10 mouse cellular contexts compared by ENCODE assay signal in genomic region chr7:4972321-4973047, GRCm38 (mm10). TPM values are rescaled to one million over a fixed set of nuclear protein-coding genes. Genes with fewer than 3 reads are reported as not detected.
DNase-seq lines count a peak whose midpoint lies in the region; ATAC-seq and TF ChIP-seq lines count a peak whose summit lies in the region.
"Had no signal": no experiment of that assay in that cellular context is flagged by ENCODE, and none has a peak within 500 bp of the region (broad histone marks: within the 10 kb centered on the region; RNA-seq: fewer than 3 reads in every experiment).

No protein-coding gene starts in this region.

- WGBS in heart, embryonic 15.5 days: 39% methylated on average over 18 of the region's 18 CpGs
- WGBS in stomach, postnatal 0 days: 63% methylated on average over 18 of the region's 18 CpGs

- peak; percentile 33 for DNase-seq in ovary, postnatal 36 days (ENCODE audit: low spot score)
- DNase-seq in ovary, postnatal 14 days (ENCODE audit: low spot score): no peak
- peak; percentile 32 for DNase-seq in stomach, postnatal 0 days (ENCODE audit: low spot score)
- DNase-seq in layer of hippocampus, postnatal 14 days (ENCODE audit: low spot score in 2 of 2): no peak
- DNase-seq in cerebellum, postnatal 4 days (ENCODE audit: low spot score in 2 of 2): no peak
- no peak for DNase-seq in cerebellum, adult 8-10 months

- peak overlapping the region; percentile 32 for H3K27ac ChIP-seq in brown adipose tissue, adult 24 weeks (replicated peaks; ENCODE audit: low read depth, low read length)
- peak overlapping the region; percentile 59 for H3K27ac ChIP-seq in heart, embryonic 15.5 days
- H3K27ac ChIP-seq in stomach, postnatal 0 days (replicated peaks): no peak overlapping the region
- H3K27ac ChIP-seq: midbrain, embryonic 12.5 days had no signal

- H3K4me1 ChIP-seq in brown adipose tissue, adult 24 weeks (ENCODE audit: control insufficient read depth, insufficient read depth, insufficient read length, low read length): peaks cover 2% of the 10 kb centered on the region; the same call in 1 of the 2 replicates
- H3K4me1 ChIP-seq in heart, embryonic 15.5 days (replicated peaks): peaks cover 14% of the 10 kb centered on the region
- no peaks in the 10 kb centered on the region for H3K4me1 ChIP-seq in stomach, postnatal 0 days (replicated peaks; ENCODE audit: control insufficient read depth, insufficient read depth)

- H3K36me3 ChIP-seq in heart, embryonic 15.5 days: no peaks in the 10 kb centered on the region
- no peaks in the 10 kb centered on the region for H3K36me3 ChIP-seq in stomach, postnatal 0 days (ENCODE audit: control insufficient read depth, insufficient read depth, low read length)
- H3K36me3 ChIP-seq: midbrain, embryonic 12.5 days had no signal

- peak; percentile 70 for ATAC-seq in heart, embryonic 15.5 days (replicated peaks; ENCODE audit: insufficient number of reproducible peaks, insufficient read depth, low FRiP score, low read depth)
- peak; percentile 65; the same call in 1 of the 2 replicates for ATAC-seq in stomach, postnatal 0 days (ENCODE audit: low FRiP score, low TSS enrichment)

- no peak overlapping the region for H3K4me3 ChIP-seq in brown adipose tissue, adult 24 weeks (ENCODE audit: insufficient read depth, low read depth, low read length)
- H3K4me3 ChIP-seq in heart, embryonic 15.5 days: no peak overlapping the region
- no peak overlapping the region for H3K4me3 ChIP-seq in stomach, postnatal 0 days (ENCODE audit: low read depth, low read length)
- H3K4me3 ChIP-seq: midbrain, embryonic 12.5 days had no signal

- no peak overlapping the region for H3K4me2 ChIP-seq in heart, embryonic 15.5 days
- no peak overlapping the region for H3K4me2 ChIP-seq in stomach, postnatal 0 days (replicated peaks; ENCODE audit: low read depth)
- H3K4me2 ChIP-seq: midbrain, embryonic 12.5 days had no signal

- TF ChIP-seq EP300 in stomach, postnatal 0 days (optimal IDR thresholded peaks at IDR 0.05): no peak

- H3K9me3 ChIP-seq in heart, embryonic 15.5 days (replicated peaks): no peaks in the 10 kb centered on the region
- H3K9me3 ChIP-seq in stomach, postnatal 0 days (ENCODE audit: control insufficient read depth, low read length): no peaks in the 10 kb centered on the region
- H3K9me3 ChIP-seq: midbrain, embryonic 12.5 days had no signal

- peaks cover 4% of the 10 kb centered on the region; the same call in 1 of the 2 replicates for H3K27me3 ChIP-seq in heart, embryonic 15.5 days
- no peaks in the 10 kb centered on the region for H3K27me3 ChIP-seq in stomach, postnatal 0 days (ENCODE audit: control insufficient read depth, insufficient read depth, low read length)

- H3K9ac ChIP-seq in heart, embryonic 15.5 days: no peak overlapping the region
- H3K9ac ChIP-seq in stomach, postnatal 0 days (ENCODE audit: low read length): no peak overlapping the region
- H3K9ac ChIP-seq: midbrain, embryonic 12.5 days had no signal

- no peak for TF ChIP-seq CTCF in stomach, postnatal 0 days (IDR thresholded peaks at IDR 0.05; ENCODE audit: low read depth)

RNA-seq across cellular contexts. Expression of gene Sbk3, which starts 1.5 kb away (rescaled TPM):
- polyA plus RNA-seq in brown adipose tissue, adult 24 weeks (2012; ENCODE audit: insufficient read depth, insufficient read length, missing spikeins): 0.75 TPM in 1 of 2 replicates, not detected in the other
- polyA plus RNA-seq in heart, embryonic 15.5 days (2015; fragmentation: Nextera tagmentation; extraction: Ambion mirVana): 0.33 and 0.55 TPM in 2 replicates
- 0.04 TPM in 1 of 2 replicates, not detected in the other for polyA plus RNA-seq in stomach, postnatal 0 days (2015; fragmentation: Nextera tagmentation; extraction: Ambion mirVana)
- under 1 TPM; 0.44 to 0.67 TPM for total RNA-seq in layer of hippocampus, postnatal 14 days (2021)
- polyA plus RNA-seq: large intestine, adult 2 months; midbrain, embryonic 12.5 days had no signal

RNA-seq across cellular contexts. Expression of gene Sbk2, which starts 8.3 kb away (rescaled TPM):
- 5.4 and 8.1 TPM in 2 replicates for polyA plus RNA-seq in brown adipose tissue, adult 24 weeks (2012; ENCODE audit: insufficient read depth, insufficient read length, missing spikeins)
- polyA plus RNA-seq in heart, embryonic 15.5 days (2015; fragmentation: Nextera tagmentation; extraction: Ambion mirVana): 4.8 and 5.3 TPM in 2 replicates
- polyA plus RNA-seq in stomach, postnatal 0 days (2015; fragmentation: Nextera tagmentation; extraction: Ambion mirVana): 0.15 TPM in 1 of 2 replicates, not detected in the other
- total RNA-seq in layer of hippocampus, postnatal 14 days (2021): not detected

RNA-seq across cellular contexts. Expression of gene Zfp579, which starts 23.5 kb away (rescaled TPM):
- 5.3 and 6.3 TPM in 2 replicates for polyA plus RNA-seq in brown adipose tissue, adult 24 weeks (2012; ENCODE audit: insufficient read depth, insufficient read length, missing spikeins)
- polyA plus RNA-seq in heart, embryonic 15.5 days (2015; fragmentation: Nextera tagmentation; extraction: Ambion mirVana): 22.5 and 26.7 TPM in 2 replicates
- 10.9 and 15.0 TPM in 2 replicates for polyA plus RNA-seq in stomach, postnatal 0 days (2015; fragmentation: Nextera tagmentation; extraction: Ambion mirVana)
- 10 to 100 TPM; 36.9 to 39.0 TPM for total RNA-seq in layer of hippocampus, postnatal 14 days (2021)

RNA-seq across cellular contexts. Expression of gene Zfp524, which starts 41.7 kb away (rescaled TPM):
- polyA plus RNA-seq in brown adipose tissue, adult 24 weeks (2012; ENCODE audit: insufficient read depth, insufficient read length, missing spikeins): 12.4 and 19.4 TPM in 2 replicates
- 11.3 and 12.1 TPM in 2 replicates for polyA plus RNA-seq in heart, embryonic 15.5 days (2015; fragmentation: Nextera tagmentation; extraction: Ambion mirVana)
- 14.0 and 16.3 TPM in 2 replicates for polyA plus RNA-seq in stomach, postnatal 0 days (2015; fragmentation: Nextera tagmentation; extraction: Ambion mirVana)
- 1 to 10 TPM; 5.7 to 6.4 TPM for total RNA-seq in layer of hippocampus, postnatal 14 days (2021)

RNA-seq across cellular contexts. Expression of gene Fiz1, which starts 42.0 kb away (rescaled TPM):
- 10.5 and 11.9 TPM in 2 replicates for polyA plus RNA-seq in brown adipose tissue, adult 24 weeks (2012; ENCODE audit: insufficient read depth, insufficient read length, missing spikeins)
- 26.2 and 31.4 TPM in 2 replicates for polyA plus RNA-seq in heart, embryonic 15.5 days (2015; fragmentation: Nextera tagmentation; extraction: Ambion mirVana)
- polyA plus RNA-seq in stomach, postnatal 0 days (2015; fragmentation: Nextera tagmentation; extraction: Ambion mirVana): 14.9 and 17.8 TPM in 2 replicates
- total RNA-seq in layer of hippocampus, postnatal 14 days (2021): 10 to 100 TPM; 21.4 to 27.7 TPM

Comparison
In these comparisons a context has a peak if more than half of its experiments do, and no peak if none do; other contexts are left out.
1. DNase-seq: peak in ovary, postnatal 36 days (single experiment) and stomach, postnatal 0 days (single experiment); none in ovary, postnatal 14 days (single experiment), layer of hippocampus, postnatal 14 days (0 of 2), cerebellum, postnatal 4 days (0 of 2) and cerebellum, adult 8-10 months (single experiment).